Mouse (Mus musculus) thymus, adult 2 months (tissue): ENCODE data around the gene Pdgfra.

ENCODE experiments used
- CTCF ChIP-seq: fragments of 200-500 bp; IDR thresholded peaks from 2 replicates; pipeline ENCODE4 v1.5.1; 2012; ENCODE audit warnings: mild to moderate bottlenecking, control low read depth, low read length, moderate library complexity, borderline replicate concordance; ENCODE audit not compliant: control insufficient read depth, poor library complexity, insufficient read depth; ENCODE audit errors: extremely low read depth
- POLR2A ChIP-seq: fragments of 200-500 bp; IDR thresholded peaks from 2 replicates; pipeline ENCODE4 v1.6.1; 2012; ENCODE audit warnings: mild to moderate bottlenecking, low read length, control low read depth, moderate library complexity; ENCODE audit not compliant: control insufficient read depth, poor library complexity, insufficient read depth; ENCODE audit errors: extremely low read depth

DNA sequence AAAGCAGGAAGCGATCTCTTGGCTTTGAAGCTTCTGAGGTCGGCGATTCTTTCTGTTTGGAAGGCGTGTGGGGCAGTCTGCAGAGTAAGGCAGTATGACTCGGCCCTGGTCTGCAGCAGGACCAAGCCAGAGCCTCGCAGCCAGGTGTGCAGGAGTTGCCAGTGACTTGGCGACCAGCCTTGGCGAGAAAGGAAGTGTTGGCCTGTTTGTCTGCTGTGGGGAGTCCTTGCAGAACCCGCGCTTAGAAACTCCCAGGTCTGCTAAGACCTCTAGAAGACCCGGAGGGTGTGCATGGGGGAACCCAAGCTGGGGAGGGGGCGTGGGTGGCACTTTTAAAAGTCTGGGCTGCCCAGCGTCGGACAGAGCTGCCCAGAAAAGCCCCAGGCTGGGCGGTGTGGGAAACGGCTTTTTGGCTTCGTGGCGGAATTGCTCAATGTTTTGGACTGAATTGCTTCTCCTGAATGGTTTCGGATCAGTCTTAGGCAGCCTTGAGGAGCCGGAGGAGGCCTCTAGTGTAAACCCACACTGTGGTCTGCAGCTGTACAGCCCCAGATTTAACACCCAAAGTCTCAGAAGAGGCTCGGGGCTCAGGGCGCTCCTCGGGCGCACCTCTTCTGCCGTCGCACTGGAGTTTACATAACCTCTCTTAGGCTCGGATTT is 2.0 kb downstream of the Pdgfra start:
- no peak for TF ChIP-seq POLR2A
- no peak for TF ChIP-seq CTCF
